Mouse (Mus musculus) small intestine, adult 2 months (tissue): ENCODE results near the gene Stxbp6.

ENCODE experiments used
- CTCF ChIP-seq: fragments of 200-500 bp; IDR thresholded peaks from 2 replicates; pipeline ENCODE4 v1.5.1; 2012; ENCODE audit warnings: low read depth, mild to moderate bottlenecking, control low read depth, inconsistent platforms, low read length, moderate library complexity, mixed read lengths; ENCODE audit not compliant: insufficient replicate concordance, insufficient read length; ENCODE audit errors: extremely low read depth
- POLR2A ChIP-seq: fragments of 200-500 bp; IDR thresholded peaks from 2 replicates; pipeline ENCODE4 v1.6.1; 2012; ENCODE audit warnings: low read depth, mild to moderate bottlenecking, control low read depth, inconsistent platforms, low read length, moderate library complexity

GRCm38 (mm10) chr12:44899173-44899870 is 175.2 kb downstream of the Stxbp6 start:
- TF ChIP-seq CTCF (no peak), POLR2A (no peak)
